Mouse (Mus musculus) ES-E14 (cell line): ENCODE results near the gene Ppp1r10.

Source experiments
- HCFC1 ChIP-seq: IDR thresholded peaks from 2 replicates; pipeline ENCODE4 v1.6.1; 2012; ENCODE audit warnings: low read length, inconsistent platforms, borderline replicate concordance; ENCODE audit not compliant: insufficient read depth
- MAFK ChIP-seq: IDR thresholded peaks from 2 replicates; pipeline ENCODE4 v1.6.1; 2014; ENCODE audit warnings: mild to moderate bottlenecking, low read depth, low read length, inconsistent platforms; ENCODE audit not compliant: insufficient read depth
- ZC3H11A ChIP-seq: IDR thresholded peaks from 2 replicates; pipeline ENCODE4 v1.6.1; 2012; ENCODE audit warnings: low read depth, mild to moderate bottlenecking, inconsistent platforms, low read length, borderline replicate concordance

DNA sequence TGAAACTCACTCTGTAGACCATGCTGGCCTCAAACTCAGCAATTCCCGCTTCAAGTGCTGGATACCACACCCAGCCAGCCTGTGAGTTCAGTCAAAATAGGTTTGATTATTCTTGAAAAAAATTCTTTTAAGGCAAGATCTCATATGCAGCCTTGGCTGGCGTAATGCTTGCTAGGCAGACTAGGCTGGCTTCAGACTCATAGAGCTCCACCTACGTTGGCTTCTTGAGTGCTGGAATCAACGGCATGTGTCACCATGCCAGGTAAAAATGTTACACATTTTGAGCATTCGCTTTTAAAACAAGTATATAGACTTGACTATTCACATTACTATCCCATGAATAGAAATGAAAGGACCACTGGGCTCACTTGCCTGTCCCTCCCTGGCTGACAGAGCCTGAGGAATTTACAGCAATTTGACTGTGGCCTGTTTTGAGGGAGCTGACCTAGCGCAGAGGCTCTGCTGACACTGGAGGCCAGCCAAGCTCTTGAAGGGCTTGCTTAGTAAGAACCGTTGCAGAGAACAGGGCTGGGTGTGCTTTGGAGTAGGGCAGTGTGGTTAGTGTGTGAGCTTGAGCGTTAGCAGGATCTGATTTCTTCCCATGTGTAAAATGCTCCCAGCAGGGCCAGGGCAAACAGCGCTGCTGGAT is 12.8 kb upstream of the Ppp1r10 start:
- no peak for TF ChIP-seq HCFC1
- no peak for TF ChIP-seq MAFK
- no peak for TF ChIP-seq ZC3H11A
